Mouse (Mus musculus): Measurements from ENCODE around the gene Dmrta2. TPM values are rescaled to one million over a fixed set of nuclear protein-coding genes. Genes with fewer than 3 reads are reported as not detected.

Gene Dmrta2
- polyA plus RNA-seq, 1 experiment from 2014 or later = 13.5 TPM

DNA sequence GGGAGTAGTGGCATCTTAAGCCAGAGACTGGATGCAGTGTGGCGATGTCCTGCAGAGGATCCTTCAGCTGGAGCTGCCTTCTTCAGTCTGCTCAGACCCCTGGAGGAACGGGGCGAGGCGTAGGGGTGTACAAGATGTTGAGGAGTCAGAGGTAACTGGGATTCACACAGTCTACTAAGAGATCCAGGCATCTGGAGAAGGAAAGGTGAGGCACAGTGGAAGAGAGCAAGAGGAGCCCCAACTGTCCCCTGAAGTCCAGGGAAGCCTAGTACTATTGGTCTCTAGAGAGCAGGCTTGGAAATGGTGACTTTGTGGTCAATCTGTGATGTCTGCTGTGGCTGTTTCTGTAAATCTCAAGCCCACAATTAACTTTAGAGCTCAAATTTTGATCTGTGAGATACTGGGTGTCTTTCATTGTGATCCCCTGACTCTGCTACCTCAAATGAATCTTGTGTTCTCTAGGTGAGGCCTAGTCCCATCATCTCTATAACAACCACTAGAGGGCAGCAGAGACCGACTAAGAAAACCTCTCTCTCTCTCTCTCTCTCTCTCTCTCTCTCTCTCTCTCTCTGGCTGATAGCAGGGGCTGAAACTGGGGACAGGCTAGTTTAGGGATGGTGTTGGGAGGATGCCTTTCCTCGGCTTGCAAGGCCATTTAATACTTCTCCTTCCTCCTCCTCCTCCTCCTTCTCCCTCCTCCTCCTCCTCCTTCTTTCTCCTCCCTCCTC lies 50.8 kb downstream of the Dmrta2 start:
- TF ChIP-seq CTCF (IDR thresholded peaks at IDR 0.05) = peak; percentile 61
- no peak for DNase-seq (ENCODE audit: low read depth, low spot score)
- ChIA-PET CTCF (interaction anchor here (0.9 to 1.7 kb wide), 2 partner anchors 9 to 12 kb away, joined by 3 to 6 read pairs; no protein-coding TSS in a partner anchor), POLR2A (no interaction called here)
- ATAC-seq = no peak
- in situ Hi-C loops (cut with MboI; ENCODE audit: low pct_unique_long_range_greater_than_20kb) = loop anchor here (25.0 kb wide), 2 partner anchors 1284 to 1609 kb away; no protein-coding TSS in a partner anchor
- H3K27me3 ChIP-seq = peaks cover 6% of the 10 kb centered on the region

DNA sequence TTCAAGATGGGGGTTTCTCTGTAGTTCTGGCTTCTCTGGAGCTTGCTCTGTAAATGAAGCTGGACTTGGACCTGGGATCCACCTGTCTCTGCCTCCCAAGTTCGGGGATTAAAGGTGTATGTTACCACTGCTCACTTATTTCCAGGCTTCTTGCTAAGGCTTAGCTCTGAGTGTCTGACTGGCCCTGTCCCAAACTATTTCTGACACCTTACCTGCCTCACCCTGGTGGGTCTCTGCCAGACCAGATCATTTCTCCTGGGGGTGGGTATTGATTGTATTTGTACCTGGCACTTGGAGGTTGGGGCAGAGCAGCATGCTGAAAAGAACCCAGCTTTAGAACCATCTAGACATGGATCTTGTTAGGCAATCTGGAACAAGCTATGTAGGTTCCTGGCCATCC lies 51.6 kb downstream of the Dmrta2 start:
- DNase-seq (ENCODE audit: low read depth, low spot score) = no peak
- H3K27me3 ChIP-seq = peaks cover 6% of the 10 kb centered on the region
- ChIA-PET CTCF (interaction anchor here (0.8 to 1.7 kb wide), 2 partner anchors 10 to 270 kb away, joined by 3 to 6 read pairs; no protein-coding TSS in a partner anchor), POLR2A (no interaction called here)
- TF ChIP-seq CTCF (IDR thresholded peaks at IDR 0.05) = no peak
- no peak for ATAC-seq
- in situ Hi-C loops (cut with MboI; ENCODE audit: low pct_unique_long_range_greater_than_20kb) = loop anchor here (25.0 kb wide), 2 partner anchors 1283 to 1608 kb away; no protein-coding TSS in a partner anchor

All from Patski (cell line).